9 mouse cellular contexts compared by ENCODE assay signal in genomic region chr12:8344897-8345296, GRCm38 (mm10). TPM values are rescaled to one million over a fixed set of nuclear protein-coding genes. Genes with fewer than 3 reads are reported as not detected.
DNase-seq lines count a peak whose midpoint lies in the region; ATAC-seq and TF ChIP-seq lines count a peak whose summit lies in the region.
"Had no signal": no experiment of that assay in that cellular context is flagged by ENCODE, and none has a peak within 500 bp of the region (broad histone marks: within the 10 kb centered on the region; RNA-seq: fewer than 3 reads in every experiment).

No protein-coding gene starts in this region.

- ATAC-seq in kidney, embryonic 16.5 days (ENCODE audit: low FRiP score, low TSS enrichment) = peak; percentile 55
- ATAC-seq in liver, postnatal 0 days = peak; percentile 80

- H3K9ac ChIP-seq in kidney, embryonic 16.5 days (replicated peaks; ENCODE audit: low read length) = peak overlapping the region; percentile 10; the same call in 1 of the 2 replicates
- peak overlapping the region; percentile 31; the same call in 1 of the 2 replicates for H3K9ac ChIP-seq in liver, postnatal 0 days (replicated peaks)
- H3K9ac ChIP-seq: neural tube, embryonic 12.5 days had no signal

- TF ChIP-seq EP300 in liver, postnatal 0 days (IDR thresholded peaks at IDR 0.05; ENCODE audit: low read depth) = peak; percentile 78; the same call in 1 of the 2 replicates

- H3K4me3 ChIP-seq in kidney, embryonic 16.5 days (ENCODE audit: low read length) = no peak overlapping the region
- 0 out of 2 replicates have a peak overlapping the region, but pooled peaks have one; percentile 9 for H3K4me3 ChIP-seq in liver, postnatal 0 days (ENCODE audit: low read depth, low read length)
- H3K4me3 ChIP-seq in spleen, adult 2 months (ENCODE audit: extremely low read depth, insufficient read depth, insufficient read length) = no peak overlapping the region
- H3K4me3 ChIP-seq: neural tube, embryonic 12.5 days had no signal

- H3K27me3 ChIP-seq in kidney, embryonic 16.5 days (ENCODE audit: insufficient read depth, low read length) = no peaks in the 10 kb centered on the region
- H3K27me3 ChIP-seq in liver, postnatal 0 days (ENCODE audit: insufficient read depth, low read length) = no peaks in the 10 kb centered on the region
- no peaks in the 10 kb centered on the region for H3K27me3 ChIP-seq in spleen, adult 2 months (ENCODE audit: control insufficient read depth, insufficient read depth, low read length)
- H3K27me3 ChIP-seq: neural tube, embryonic 12.5 days had no signal

- H3K27ac ChIP-seq in kidney, embryonic 16.5 days (ENCODE audit: low read length) = peak overlapping the region; percentile 71
- peak overlapping the region; percentile 93 for H3K27ac ChIP-seq in liver, postnatal 0 days (ENCODE audit: low read depth)
- H3K27ac ChIP-seq in spleen, adult 2 months (ENCODE audit: insufficient read depth, low read length) = peak overlapping the region; percentile 21
- H3K27ac ChIP-seq: neural tube, embryonic 12.5 days had no signal

- no peak for TF ChIP-seq CTCF in liver, postnatal 0 days (IDR thresholded peaks at IDR 0.05; ENCODE audit: low read depth)
- no peak for TF ChIP-seq CTCF in spleen, adult 2 months (IDR thresholded peaks at IDR 0.05; ENCODE audit: extremely low read depth, insufficient read depth, insufficient read length, insufficient replicate concordance)

- DNase-seq in adrenal gland, postnatal 36 days = peak; percentile 49 to 55
- no peak for DNase-seq in adrenal gland, postnatal 10 days
- DNase-seq in CD4-positive helper T cell, adult 2 months (ENCODE audit: low read depth, low spot score) = peak; percentile 36
- peak; percentile 84 for DNase-seq in heart, adult 8-10 months (ENCODE audit: low spot score)
- peak; percentile 66 for DNase-seq in liver, postnatal 0 days
- DNase-seq in spleen, adult 2 months (ENCODE audit: low read depth in 1 of 2, low spot score in 2 of 2) = no peak
- no peak for DNase-seq in urinary bladder, postnatal 25 days (ENCODE audit: low spot score)

- H3K4me2 ChIP-seq in kidney, embryonic 16.5 days (replicated peaks; ENCODE audit: low read depth, low read length) = no peak overlapping the region
- H3K4me2 ChIP-seq in liver, postnatal 0 days (ENCODE audit: low read depth, low read length) = peak overlapping the region; percentile 58
- H3K4me2 ChIP-seq: neural tube, embryonic 12.5 days had no signal

- H3K4me1 ChIP-seq in kidney, embryonic 16.5 days (ENCODE audit: insufficient read depth, low read length) = peaks cover 15% of the 10 kb centered on the region
- peaks cover 15% of the 10 kb centered on the region for H3K4me1 ChIP-seq in liver, postnatal 0 days (ENCODE audit: insufficient read depth)
- H3K4me1 ChIP-seq in spleen, adult 2 months (ENCODE audit: control insufficient read depth, insufficient read depth, insufficient read length) = peaks cover 22% of the 10 kb centered on the region; the same call in 1 of the 2 replicates

- TF ChIP-seq POLR2A in spleen, adult 2 months (IDR thresholded peaks at IDR 0.05; ENCODE audit: low read depth, low read length) = no peak

- no peaks in the 10 kb centered on the region for H3K9me3 ChIP-seq in kidney, embryonic 16.5 days (ENCODE audit: low read length)
- H3K9me3 ChIP-seq in liver, postnatal 0 days (ENCODE audit: low read length) = no peaks in the 10 kb centered on the region
- H3K9me3 ChIP-seq: neural tube, embryonic 12.5 days had no signal

- peaks cover 9% of the 10 kb centered on the region; the same call in 1 of the 2 replicates for H3K36me3 ChIP-seq in kidney, embryonic 16.5 days (ENCODE audit: insufficient read depth, low read length)
- H3K36me3 ChIP-seq in liver, postnatal 0 days (replicated peaks; ENCODE audit: insufficient read depth, low read length) = 0 out of 2 replicates have a peak, but pooled peaks cover 2% of the 10 kb centered on the region
- H3K36me3 ChIP-seq in spleen, adult 2 months (ENCODE audit: control insufficient read depth, insufficient read depth, low read length) = no peaks in the 10 kb centered on the region

- WGBS in kidney, embryonic 16.5 days = 38% methylated on average over 9 of the region's 9 CpGs
- WGBS in liver, postnatal 0 days (ENCODE audit: insufficient replicate concordance) = 32% methylated on average over 9 of the region's 9 CpGs
- 2% methylated on average over 9 of the region's 9 CpGs for WGBS in spleen, adult 2 months

RNA-seq across cellular contexts. Expression of gene Hs1bp3, which starts 31.7 kb away (rescaled TPM):
- total RNA-seq in adrenal gland, postnatal 36 days (2021) = 10 to 100 TPM; 12.2 to 18.8 TPM
- total RNA-seq in adrenal gland, postnatal 10 days (2021) = 10 to 100 TPM; 11.0 to 16.9 TPM
- 10 to 100 TPM; 13.9 to 20.3 (median 17.1) TPM for total RNA-seq in heart, adult 8-10 months (2022)
- 20.0 and 20.8 TPM in 2 replicates for polyA plus RNA-seq in kidney, embryonic 16.5 days (2015; fragmentation: Nextera tagmentation; extraction: Ambion mirVana)
- polyA plus RNA-seq in liver, postnatal 0 days (2015; fragmentation: Nextera tagmentation; extraction: Ambion mirVana) = 3.2 and 3.7 TPM in 2 replicates
- 10.9 and 11.1 TPM in 2 replicates for polyA plus RNA-seq in spleen, adult 2 months (2012; rRNA removed)

RNA-seq across cellular contexts. Expression of gene Gdf7, which starts 43.1 kb away (rescaled TPM):
- not detected for total RNA-seq in adrenal gland, postnatal 36 days (2021)
- under 1 TPM in 1 of 2 experiments, not detected in 1; 0.18 TPM for total RNA-seq in adrenal gland, postnatal 10 days (2021)
- total RNA-seq in heart, adult 8-10 months (2022) = under 1 TPM; 0.37 to 0.78 (median 0.38) TPM
- polyA plus RNA-seq in kidney, embryonic 16.5 days (2015; fragmentation: Nextera tagmentation; extraction: Ambion mirVana) = 1.0 and 1.1 TPM in 2 replicates
- polyA plus RNA-seq in liver, postnatal 0 days (2015; fragmentation: Nextera tagmentation; extraction: Ambion mirVana) = not detected in 2 replicates
- polyA plus RNA-seq in spleen, adult 2 months (2012; rRNA removed) = 0.06 TPM in 1 of 2 replicates, not detected in the other

Comparison
In these comparisons a context has a peak if more than half of its experiments do, and no peak if none do; other contexts are left out.
1. DNase-seq: peak in adrenal gland, postnatal 36 days (2 of 2), CD4-positive helper T cell, adult 2 months (single experiment), heart, adult 8-10 months (single experiment) and liver, postnatal 0 days (single experiment); none in adrenal gland, postnatal 10 days (single experiment), spleen, adult 2 months (0 of 2) and urinary bladder, postnatal 25 days (single experiment).
2. H3K27ac ChIP-seq: peak in every context shown above with its lines; median percentile 93 in liver, postnatal 0 days; 71 in kidney, embryonic 16.5 days; 21 in spleen, adult 2 months.